Mouse (Mus musculus): ENCODE results near the gene Gm6871.

DNA sequence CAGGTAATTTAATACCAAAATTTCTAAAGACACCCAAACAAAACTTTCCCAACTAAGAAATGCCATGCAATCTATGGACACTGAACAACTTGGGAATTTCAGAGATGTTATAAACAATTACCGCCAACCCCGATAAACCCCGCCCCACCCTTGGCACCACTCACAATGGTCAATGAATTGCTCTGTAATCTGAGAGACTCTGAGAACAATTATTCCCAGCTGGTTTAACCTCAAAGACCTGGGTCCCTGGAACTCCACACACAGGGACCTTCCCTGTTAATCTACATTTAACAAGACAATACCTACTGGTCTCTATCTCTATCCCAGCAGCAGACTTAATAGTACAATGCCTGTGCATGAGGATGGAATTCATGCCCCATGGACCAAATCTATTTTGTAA lies 60.8 kb downstream of the Gm6871 start:
- TF ChIP-seq CTCF (conservative IDR thresholded peaks at IDR 0.05; ENCODE audit: insufficient read depth, insufficient read length, low read depth, low read length) (no peak), POLR2A (IDR thresholded peaks at IDR 0.05; ENCODE audit: low read depth, low read length) (no peak)

Data from kidney, adult 2 months (tissue).